Mouse (Mus musculus) thymus, postnatal 14 days (tissue): ENCODE measurements around the gene Ncam2.

ENCODE experiments used
- DNase-seq: peaks from one replicate; pipeline ENCODE4 v3.0.0; 2021

Ncam2 gene

GRCm38 (mm10) chr16:81656550-81656949 is 456.1 kb downstream of the Ncam2 start:
- DNase-seq: no peak

- no peak for DNase-seq
Measured at GRCm38 (mm10) chr16:81673866-81674265, 473.4 kb downstream of the Ncam2 start.

GRCm38 (mm10) chr16:81675546-81675945 is 475.0 kb downstream of the Ncam2 start:
- DNase-seq: no peak
